Mouse (Mus musculus): ENCODE results near the gene Fahd2a. TPM values are rescaled to one million over a fixed set of nuclear protein-coding genes. Genes with fewer than 3 reads are reported as not detected.
A peak's percentile ranks its signal among the peaks of the same experiment; 100 is the strongest.

Fahd2a gene
- total RNA-seq (2014; rRNA removed) (25.1 and 32.4 TPM in 2 replicates), polyA plus RNA-seq (2015; fragmentation: Nextera tagmentation; extraction: Ambion mirVana) (27.3 and 29.2 TPM in 2 replicates)

DNA sequence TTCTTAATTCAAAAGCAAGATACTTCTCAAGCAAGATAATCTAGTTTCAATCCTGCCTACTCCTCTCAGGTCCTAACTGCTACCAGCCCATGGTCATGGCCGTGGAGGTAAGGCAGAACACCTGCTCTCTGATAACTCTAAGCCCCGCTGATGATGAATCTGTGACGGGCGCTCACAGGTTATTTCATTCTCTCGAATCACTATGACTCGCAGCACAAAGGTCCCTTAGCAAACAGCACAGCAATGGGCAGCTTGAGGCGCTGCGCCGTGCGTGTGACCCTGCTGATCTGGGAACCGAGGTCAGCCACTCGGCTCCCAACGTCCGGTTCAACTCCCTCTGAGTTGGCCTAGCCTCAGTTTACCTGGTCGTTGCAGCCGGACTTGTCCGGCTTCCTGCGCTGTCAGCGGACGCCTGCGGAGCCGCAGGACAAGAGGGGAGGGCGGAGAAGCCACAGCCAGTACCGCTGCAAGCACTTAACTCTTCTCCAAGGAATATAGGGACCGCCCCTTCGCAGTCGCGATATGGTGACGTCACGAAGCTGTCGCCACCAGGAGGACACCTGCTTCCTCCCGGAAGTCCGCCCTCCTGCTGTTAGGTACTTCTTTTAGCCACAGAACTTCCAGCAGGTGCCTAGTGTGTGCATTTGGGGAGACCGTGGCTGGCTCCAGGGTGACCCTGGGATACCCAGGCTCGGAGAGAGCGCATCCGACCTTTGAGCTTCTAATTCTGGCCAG, at the start of gene Fahd2a:
Fahd2a (minus strand) TSS at position 511 of the 735 bp plus-strand sequence.
- H3K27ac ChIP-seq (ENCODE audit: low read depth, low read length): peak within 1 kb of the TSS; percentile 55; the same call in 1 of the 2 replicates
- H3K4me2 ChIP-seq (ENCODE audit: low read depth, low read length, poor library complexity, severe bottlenecking): peak within 1 kb of the TSS; percentile 73
- peak; percentile 95 for ATAC-seq (ENCODE audit: low FRiP score)
- DNase-seq (ENCODE audit: low spot score): peak; percentile 93
- H3K9me3 ChIP-seq (ENCODE audit: low read length): no peaks in the 10 kb centered on the region
- TF ChIP-seq CTCF (IDR thresholded peaks at IDR 0.05): peak; percentile 47
- 0 out of 2 replicates have a peak, but pooled peaks cover 4% of the 10 kb centered on the region for H3K27me3 ChIP-seq (ENCODE audit: insufficient read depth, low read length)
- peaks cover 13% of the 10 kb centered on the region for H3K4me1 ChIP-seq (ENCODE audit: insufficient read depth, low read length)
- 4% methylated on average over 37 of the region's 37 CpGs for WGBS
- peak within 1 kb of the TSS; percentile 74 for H3K9ac ChIP-seq (replicated peaks; ENCODE audit: low read length, poor library complexity, severe bottlenecking)
- H3K4me3 ChIP-seq (ENCODE audit: low read depth, low read length): peak within 1 kb of the TSS; percentile 79
- H3K36me3 ChIP-seq (ENCODE audit: insufficient read depth, low read length): peaks cover 6% of the 10 kb centered on the region; the same call in 1 of the 2 replicates

DNA sequence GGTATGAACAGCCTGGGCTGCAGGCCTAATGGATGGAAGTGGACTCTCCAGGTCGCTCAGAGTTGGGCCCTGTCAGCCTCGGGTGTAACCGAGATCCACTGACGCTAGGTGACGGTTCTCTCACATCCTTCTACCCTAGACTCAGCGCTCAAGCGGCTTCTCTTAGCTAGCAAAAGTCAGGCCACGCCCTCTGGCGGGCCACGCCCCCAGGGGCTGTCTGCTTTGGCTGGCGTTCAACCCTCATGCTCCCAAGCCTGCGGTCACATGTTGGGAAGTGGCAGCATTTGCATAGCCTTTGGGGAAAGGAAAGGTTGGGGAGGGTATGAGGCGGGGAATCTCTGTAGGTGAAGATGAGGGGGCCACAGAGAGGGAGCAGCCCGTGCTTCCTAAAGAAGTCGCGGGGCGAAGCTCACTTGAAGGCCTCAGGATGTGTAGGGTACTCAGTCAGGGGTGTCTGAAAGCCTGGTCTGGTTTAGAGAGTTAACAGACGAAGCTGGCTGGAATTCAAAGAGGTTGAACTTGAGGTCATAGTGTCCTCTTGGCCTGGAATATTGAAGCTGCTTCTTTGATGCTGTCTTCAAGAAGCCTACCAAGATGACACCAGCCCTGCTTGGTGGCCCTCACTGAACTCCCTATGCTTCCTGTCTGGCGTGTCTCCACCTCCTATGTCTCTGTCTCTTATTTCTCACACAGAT, 40.3 kb upstream of the Fahd2a start:
- ATAC-seq (ENCODE audit: low FRiP score): peak; percentile 48; the same call in 1 of the 2 replicates
- no peaks in the 10 kb centered on the region for H3K36me3 ChIP-seq (ENCODE audit: insufficient read depth, low read length)

DNA sequence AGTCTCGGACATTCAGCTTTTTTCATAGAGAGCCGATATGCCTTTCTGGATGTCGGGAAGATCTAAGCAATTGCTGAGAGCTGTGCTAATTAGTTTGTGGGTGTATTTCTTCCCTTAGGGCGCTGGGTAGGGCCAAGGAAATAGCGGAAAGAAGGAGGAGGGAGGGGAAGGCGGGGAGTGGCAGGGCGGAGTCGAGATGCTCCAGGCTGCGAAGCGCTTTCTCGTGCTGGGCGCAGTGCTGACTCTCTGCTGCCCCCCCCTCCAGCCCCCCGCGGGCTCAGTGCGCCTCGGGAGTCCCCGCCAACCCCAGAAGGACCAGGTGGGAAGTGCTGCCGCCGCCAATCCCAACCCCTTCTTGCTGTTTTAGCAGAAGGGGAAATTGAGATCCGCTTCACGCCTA, 38.6 kb upstream of the Fahd2a start:
- peaks cover 57% of the 10 kb centered on the region for H3K27me3 ChIP-seq (ENCODE audit: insufficient read depth, low read length)
- WGBS: 2% methylated on average over 15 of the region's 21 CpGs
- H3K27ac ChIP-seq (ENCODE audit: low read depth, low read length): no peak overlapping the region
- H3K9me3 ChIP-seq (ENCODE audit: low read length): no peaks in the 10 kb centered on the region
- no peak for TF ChIP-seq CTCF (IDR thresholded peaks at IDR 0.05)
- H3K9ac ChIP-seq (replicated peaks; ENCODE audit: low read length, poor library complexity, severe bottlenecking): no peak overlapping the region
- H3K4me1 ChIP-seq (ENCODE audit: insufficient read depth, low read length): peaks cover 13% of the 10 kb centered on the region; the same call in 1 of the 2 replicates
- ATAC-seq (ENCODE audit: low FRiP score) (no peak), DNase-seq (ENCODE audit: low spot score) (no peak)
- 0 out of 2 replicates have a peak overlapping the region, but pooled peaks have one; percentile 5 for H3K4me3 ChIP-seq (ENCODE audit: low read depth, low read length)
- H3K4me2 ChIP-seq (ENCODE audit: low read depth, low read length, poor library complexity, severe bottlenecking): peak overlapping the region; percentile 62
- H3K36me3 ChIP-seq (ENCODE audit: insufficient read depth, low read length): no peaks in the 10 kb centered on the region

More for the DNA sequence above, 40.3 kb upstream of the Fahd2a start:
- Histone ChIP-seq H3K27me3 (ENCODE audit: insufficient read depth, low read length) (peaks cover 57% of the 10 kb centered on the region), H3K9me3 (ENCODE audit: low read length) (no peaks in the 10 kb centered on the region), H3K9ac (replicated peaks; ENCODE audit: low read length, poor library complexity, severe bottlenecking) (peak overlapping the region; percentile 33; the same call in 1 of the 2 replicates), H3K4me2 (ENCODE audit: low read depth, low read length, poor library complexity, severe bottlenecking) (peak overlapping the region; percentile 28), H3K4me3 (ENCODE audit: low read depth, low read length) (peak overlapping the region; percentile 5; the same call in 1 of the 2 replicates), H3K4me1 (ENCODE audit: insufficient read depth, low read length) (peaks cover 13% of the 10 kb centered on the region; the same call in 1 of the 2 replicates), H3K27ac (ENCODE audit: low read depth, low read length) (no peak overlapping the region)
- DNase-seq (ENCODE audit: low spot score): peak; percentile 75
- WGBS: 12% methylated on average over 19 of the region's 19 CpGs
- peak; percentile 9; the same call in 1 of the 2 replicates for TF ChIP-seq CTCF (IDR thresholded peaks at IDR 0.05)

DNA sequence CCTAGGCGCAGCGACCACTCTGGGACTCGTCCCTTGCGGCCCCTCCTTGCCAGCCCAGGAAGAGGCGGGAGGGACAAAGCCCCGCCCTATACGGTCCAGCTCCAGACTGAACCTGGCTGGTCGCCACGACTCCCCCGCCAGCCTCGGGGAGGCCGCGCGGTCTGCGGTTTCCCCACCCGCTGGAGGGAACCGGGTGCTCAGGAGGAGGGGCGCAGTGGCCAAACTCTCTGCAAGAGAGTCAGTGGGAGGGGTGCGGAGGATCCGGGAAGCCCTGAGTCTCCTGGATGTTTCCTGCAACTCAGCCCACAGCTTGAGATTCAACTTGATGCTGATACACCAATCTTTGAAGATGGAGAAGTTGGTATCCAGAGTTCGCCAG, 38.2 kb upstream of the Fahd2a start:
- no peaks in the 10 kb centered on the region for H3K36me3 ChIP-seq (ENCODE audit: insufficient read depth, low read length)
- no peak for TF ChIP-seq CTCF (IDR thresholded peaks at IDR 0.05)
- no peaks in the 10 kb centered on the region for H3K9me3 ChIP-seq (ENCODE audit: low read length)
- 0 out of 2 replicates have a peak, but pooled peaks have one; percentile 31 for ATAC-seq (ENCODE audit: low FRiP score)
- no peak overlapping the region for H3K27ac ChIP-seq (ENCODE audit: low read depth, low read length)
- peak overlapping the region; percentile 62 for H3K4me2 ChIP-seq (ENCODE audit: low read depth, low read length, poor library complexity, severe bottlenecking)
- H3K4me3 ChIP-seq (ENCODE audit: low read depth, low read length): peak overlapping the region; percentile 32
- H3K9ac ChIP-seq (replicated peaks; ENCODE audit: low read length, poor library complexity, severe bottlenecking): 0 out of 2 replicates have a peak overlapping the region, but pooled peaks have one; percentile 13
- peaks cover 13% of the 10 kb centered on the region; the same call in 1 of the 2 replicates for H3K4me1 ChIP-seq (ENCODE audit: insufficient read depth, low read length)
- peaks cover 57% of the 10 kb centered on the region for H3K27me3 ChIP-seq (ENCODE audit: insufficient read depth, low read length)
- peak; percentile 40 for DNase-seq (ENCODE audit: low spot score)
- WGBS: 2% methylated on average over 20 of the region's 21 CpGs

DNA sequence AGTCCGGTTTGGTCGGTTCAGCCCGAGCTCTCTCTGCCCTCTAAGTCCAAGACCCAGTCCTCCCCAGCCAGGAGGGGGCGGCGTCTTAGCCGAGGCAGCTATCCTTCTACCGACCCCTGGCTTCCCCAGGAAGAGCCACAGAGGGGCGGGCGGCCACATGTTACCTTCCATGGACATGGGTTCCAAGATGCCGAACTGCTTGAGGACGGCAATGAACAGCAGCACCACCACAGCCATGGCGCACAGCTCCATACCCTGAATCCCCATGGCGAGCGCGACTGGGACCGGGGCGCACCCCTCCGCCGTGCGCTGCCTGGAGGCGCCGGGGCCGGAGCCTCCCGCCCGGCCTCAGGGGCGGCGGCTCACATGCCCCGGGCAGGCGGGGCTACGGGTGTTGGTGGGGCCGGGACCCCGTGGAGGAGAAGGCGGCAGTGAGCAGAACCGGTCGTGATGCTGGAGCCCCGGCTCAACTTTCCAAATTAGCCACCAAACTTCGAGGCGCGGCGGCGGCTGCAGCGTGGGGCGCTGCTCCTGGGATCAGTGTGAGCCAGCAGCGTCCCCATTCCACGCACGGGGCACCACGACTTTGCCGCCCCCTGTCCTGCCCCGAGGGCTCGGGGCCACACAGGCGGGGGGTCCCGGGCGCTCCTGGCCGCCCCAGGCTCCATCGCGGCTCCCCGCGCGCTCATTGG, 37.6 kb upstream of the Fahd2a start:
- peak overlapping the region; percentile 62 for H3K4me2 ChIP-seq (ENCODE audit: low read depth, low read length, poor library complexity, severe bottlenecking)
- no peak overlapping the region for H3K27ac ChIP-seq (ENCODE audit: low read depth, low read length)
- TF ChIP-seq CTCF (IDR thresholded peaks at IDR 0.05): peak; percentile 18; the same call in 1 of the 2 replicates
- DNase-seq (ENCODE audit: low spot score) (no peak), ATAC-seq (ENCODE audit: low FRiP score) (no peak)
- 0 out of 2 replicates have a peak overlapping the region, but pooled peaks have one; percentile 13 for H3K9ac ChIP-seq (replicated peaks; ENCODE audit: low read length, poor library complexity, severe bottlenecking)
- peaks cover 57% of the 10 kb centered on the region for H3K27me3 ChIP-seq (ENCODE audit: insufficient read depth, low read length)
- no peaks in the 10 kb centered on the region for H3K36me3 ChIP-seq (ENCODE audit: insufficient read depth, low read length)
- peak overlapping the region; percentile 32 for H3K4me3 ChIP-seq (ENCODE audit: low read depth, low read length)
- WGBS: 3% methylated on average over 54 of the region's 59 CpGs
- H3K4me1 ChIP-seq (ENCODE audit: insufficient read depth, low read length): peaks cover 13% of the 10 kb centered on the region; the same call in 1 of the 2 replicates
- H3K9me3 ChIP-seq (ENCODE audit: low read length): no peaks in the 10 kb centered on the region

Data from midbrain, postnatal 0 days (tissue).